Comparison of ENCODE assay signal across 8 mouse cellular contexts in the genomic region with DNA sequence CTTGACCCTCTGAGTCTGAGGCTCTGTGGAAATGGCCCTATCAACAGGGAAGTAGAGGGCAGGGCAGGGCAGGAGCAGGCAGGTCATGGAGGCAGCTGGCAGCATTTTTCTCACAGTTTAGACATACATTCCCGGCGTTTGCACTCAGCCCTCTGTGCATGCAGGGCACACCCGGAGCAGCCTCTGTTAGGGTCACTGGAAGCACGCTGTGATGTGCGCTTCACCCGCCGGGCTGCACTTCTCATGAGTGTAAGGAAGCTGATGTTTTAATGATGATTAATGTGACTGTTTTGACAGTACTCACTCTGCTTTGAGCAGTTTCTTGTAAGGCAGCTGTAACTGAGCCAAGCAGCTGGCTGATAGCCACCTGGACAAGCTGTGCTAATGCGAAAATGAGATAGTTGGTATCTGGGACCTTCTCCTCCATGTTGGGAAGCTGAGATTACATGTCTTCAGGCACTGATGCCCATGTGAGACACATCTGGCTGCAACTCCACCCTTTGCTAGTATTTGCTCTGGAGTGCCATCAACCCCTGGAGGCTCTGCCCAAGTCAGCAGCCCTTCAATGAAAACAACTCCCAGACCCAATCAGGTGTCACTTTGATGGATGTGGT.
DNase-seq lines count a peak whose midpoint lies in the region; ATAC-seq lines count a peak whose summit lies in the region.

No protein-coding gene starts in this region.

- WGBS in kidney, embryonic 16.5 days, result 14% methylated on average over 8 of the region's 8 CpGs
- 39% methylated on average over 8 of the region's 8 CpGs for WGBS in embryonic facial prominence, embryonic 14.5 days
- WGBS in liver, embryonic 16.5 days (ENCODE audit: insufficient replicate concordance), result 20% methylated on average over 8 of the region's 8 CpGs

- DNase-seq in kidney, postnatal 14 days, result no peak
- peak; percentile 89 for DNase-seq in NIH3T3 (ENCODE audit: low read depth)
- DNase-seq in embryonic facial prominence, embryonic 14.5 days (ENCODE audit: low spot score), result peak; percentile 38
- DNase-seq in cerebellum, adult 11 months, result no peak
- DNase-seq in cerebellum, adult 8-10 months, result no peak
- no peak for DNase-seq in left cerebral cortex, postnatal 10 days (ENCODE audit: extremely low spot score in 1 of 2, low spot score in 2 of 2)

- intact Hi-C loops in left cerebral cortex, postnatal 10 days (cut with DNase I), result no loop called here

- no peak overlapping the region for H3K27ac ChIP-seq in kidney, embryonic 16.5 days (ENCODE audit: low read length)
- peak overlapping the region; percentile 21; the same call in 1 of the 2 replicates for H3K27ac ChIP-seq in embryonic facial prominence, embryonic 14.5 days (replicated peaks; ENCODE audit: low read depth, low read length)
- peak overlapping the region; percentile 100 for H3K27ac ChIP-seq in liver, embryonic 16.5 days (ENCODE audit: low read length)

- H3K4me2 ChIP-seq in kidney, embryonic 16.5 days (replicated peaks; ENCODE audit: low read depth, low read length), result no peak overlapping the region
- no peak overlapping the region for H3K4me2 ChIP-seq in embryonic facial prominence, embryonic 14.5 days (ENCODE audit: low read depth, low read length)
- H3K4me2 ChIP-seq in liver, embryonic 16.5 days (ENCODE audit: low read depth, low read length), result peak overlapping the region; percentile 59

- peaks cover 24% of the 10 kb centered on the region; the same call in 1 of the 2 replicates for H3K4me1 ChIP-seq in kidney, embryonic 16.5 days (ENCODE audit: insufficient read depth, low read length)
- H3K4me1 ChIP-seq in embryonic facial prominence, embryonic 14.5 days (ENCODE audit: control insufficient read depth, insufficient read depth, low read length), result peaks cover 11% of the 10 kb centered on the region
- H3K4me1 ChIP-seq in liver, embryonic 16.5 days (ENCODE audit: control insufficient read depth, low read depth, low read length), result peaks cover 72% of the 10 kb centered on the region

- H3K36me3 ChIP-seq in kidney, embryonic 16.5 days (ENCODE audit: insufficient read depth, low read length), result no peaks in the 10 kb centered on the region
- no peaks in the 10 kb centered on the region for H3K36me3 ChIP-seq in embryonic facial prominence, embryonic 14.5 days (ENCODE audit: control insufficient read depth, insufficient read depth, low read length)
- no peaks in the 10 kb centered on the region for H3K36me3 ChIP-seq in liver, embryonic 16.5 days (ENCODE audit: control insufficient read depth, insufficient read depth)

- 0 out of 2 replicates have a peak, but pooled peaks have one; percentile 42 for ATAC-seq in kidney, embryonic 16.5 days (ENCODE audit: low FRiP score, low TSS enrichment)
- ATAC-seq in embryonic facial prominence, embryonic 14.5 days (ENCODE audit: low read depth), result no peak
- ATAC-seq in liver, embryonic 16.5 days (ENCODE audit: low read depth), result peak; percentile 93

- H3K9ac ChIP-seq in kidney, embryonic 16.5 days (replicated peaks; ENCODE audit: low read length), result no peak overlapping the region
- H3K9ac ChIP-seq in embryonic facial prominence, embryonic 14.5 days (ENCODE audit: low read depth, low read length), result no peak overlapping the region
- H3K9ac ChIP-seq in liver, embryonic 16.5 days (ENCODE audit: low read depth, low read length), result peak overlapping the region; percentile 68

- no peaks in the 10 kb centered on the region for H3K27me3 ChIP-seq in kidney, embryonic 16.5 days (ENCODE audit: insufficient read depth, low read length)
- H3K27me3 ChIP-seq in embryonic facial prominence, embryonic 14.5 days (replicated peaks; ENCODE audit: control insufficient read depth, insufficient read depth, low read length), result no peaks in the 10 kb centered on the region
- H3K27me3 ChIP-seq in liver, embryonic 16.5 days (ENCODE audit: control insufficient read depth, insufficient read depth, low read depth, low read length), result no peaks in the 10 kb centered on the region; the same call in 1 of the 2 replicates

- H3K9me3 ChIP-seq in kidney, embryonic 16.5 days (ENCODE audit: low read length), result no peaks in the 10 kb centered on the region
- H3K9me3 ChIP-seq in embryonic facial prominence, embryonic 14.5 days (ENCODE audit: control insufficient read depth, low read length), result no peaks in the 10 kb centered on the region
- no peaks in the 10 kb centered on the region for H3K9me3 ChIP-seq in liver, embryonic 16.5 days (replicated peaks; ENCODE audit: control insufficient read depth, low read length)

- no peak overlapping the region for H3K4me3 ChIP-seq in kidney, embryonic 16.5 days (ENCODE audit: low read length)
- H3K4me3 ChIP-seq in embryonic facial prominence, embryonic 14.5 days (ENCODE audit: low read depth, low read length), result no peak overlapping the region
- H3K4me3 ChIP-seq in liver, embryonic 16.5 days (ENCODE audit: low read depth, low read length), result peak overlapping the region; percentile 13

Comparison
In these comparisons a context has a peak if more than half of its experiments do, and no peak if none do; other contexts are left out.
1. DNase-seq: peak in NIH3T3 (single experiment) and embryonic facial prominence, embryonic 14.5 days (single experiment); none in kidney, postnatal 14 days (single experiment), cerebellum, adult 11 months (single experiment), cerebellum, adult 8-10 months (single experiment) and left cerebral cortex, postnatal 10 days (0 of 2).